Mouse (Mus musculus): ENCODE results near the gene Epn2. TPM values are rescaled to one million over a fixed set of nuclear protein-coding genes. Genes with fewer than 3 reads are reported as not detected.
A peak's percentile ranks its signal among the peaks of the same experiment; 100 is the strongest.

Gene Epn2
- 41.0 and 47.7 TPM in 2 replicates for polyA plus RNA-seq (2015; fragmentation: Nextera tagmentation; extraction: Ambion mirVana)

- peak within 1 kb of the TSS; percentile 94 for H3K9ac ChIP-seq (replicated peaks; ENCODE audit: low read depth)
- no peaks in the 10 kb centered on the region for H3K9me3 ChIP-seq (ENCODE audit: low read length)
- peak; percentile 95 for ATAC-seq
- under 1% methylated on average over 52 of the region's 93 CpGs for WGBS
- TF ChIP-seq EP300 (IDR thresholded peaks at IDR 0.05) (no peak), CTCF (IDR thresholded peaks at IDR 0.05) (peak; percentile 51)
- H3K27ac ChIP-seq (ENCODE audit: low read length), result peak within 1 kb of the TSS; percentile 96
- DNase-seq (ENCODE audit: low spot score), result peak; percentile 87
- peak within 1 kb of the TSS; percentile 97 for H3K4me2 ChIP-seq (replicated peaks; ENCODE audit: low read depth, low read length)
- H3K4me3 ChIP-seq (ENCODE audit: low read depth, low read length), result peak within 1 kb of the TSS; percentile 88
- peaks cover 3% of the 10 kb centered on the region for H3K4me1 ChIP-seq (ENCODE audit: insufficient read depth, low read depth, low read length)
- no peaks in the 10 kb centered on the region for H3K27me3 ChIP-seq (replicated peaks; ENCODE audit: insufficient read depth, low read length)
- no peaks in the 10 kb centered on the region for H3K36me3 ChIP-seq (ENCODE audit: insufficient read depth, low read length)
Observed at GRCm38 (mm10) chr11:61578983-61579877, at the start of gene Epn2. Gene Epn2 (minus strand): TSS chr11:61579687.

- no peak for ATAC-seq
- WGBS, result 100% methylated on average over 1 of the region's 1 CpGs
Observed at GRCm38 (mm10) chr11:61626509-61626908, 47.0 kb upstream of the Epn2 start.

GRCm38 (mm10) chr11:61625136-61625535, 45.6 kb upstream of the Epn2 start:
- ATAC-seq, result no peak
- H3K36me3 ChIP-seq (ENCODE audit: insufficient read depth, low read length), result no peaks in the 10 kb centered on the region
- no peak overlapping the region for H3K27ac ChIP-seq (ENCODE audit: low read length)
- no peak overlapping the region for H3K9ac ChIP-seq (replicated peaks; ENCODE audit: low read depth)
- H3K4me3 ChIP-seq (ENCODE audit: low read depth, low read length), result no peak overlapping the region
- no peak for DNase-seq (ENCODE audit: low spot score)
- TF ChIP-seq CTCF (IDR thresholded peaks at IDR 0.05) (no peak), EP300 (IDR thresholded peaks at IDR 0.05) (no peak)
- WGBS, result 77% methylated on average over 7 of the region's 7 CpGs
- no peak overlapping the region for H3K4me2 ChIP-seq (replicated peaks; ENCODE audit: low read depth, low read length)
- H3K27me3 ChIP-seq (replicated peaks; ENCODE audit: insufficient read depth, low read length), result no peaks in the 10 kb centered on the region
- H3K4me1 ChIP-seq (ENCODE audit: insufficient read depth, low read depth, low read length), result no peaks in the 10 kb centered on the region
- H3K9me3 ChIP-seq (ENCODE audit: low read length), result peaks cover 3% of the 10 kb centered on the region; the same call in 1 of the 2 replicates

More at GRCm38 (mm10) chr11:61626509-61626908, 47.0 kb upstream of the Epn2 start:
- Histone ChIP-seq H3K27ac (ENCODE audit: low read length) (no peak overlapping the region), H3K9me3 (ENCODE audit: low read length) (peaks cover 5% of the 10 kb centered on the region; the same call in 1 of the 2 replicates), H3K36me3 (ENCODE audit: insufficient read depth, low read length) (no peaks in the 10 kb centered on the region), H3K9ac (replicated peaks; ENCODE audit: low read depth) (no peak overlapping the region), H3K4me3 (ENCODE audit: low read depth, low read length) (no peak overlapping the region), H3K4me2 (replicated peaks; ENCODE audit: low read depth, low read length) (no peak overlapping the region), H3K4me1 (ENCODE audit: insufficient read depth, low read depth, low read length) (no peaks in the 10 kb centered on the region), H3K27me3 (replicated peaks; ENCODE audit: insufficient read depth, low read length) (no peaks in the 10 kb centered on the region)
- TF ChIP-seq CTCF (IDR thresholded peaks at IDR 0.05) (no peak), EP300 (IDR thresholded peaks at IDR 0.05) (no peak)
- DNase-seq (ENCODE audit: low spot score), result no peak

- Histone ChIP-seq H3K9me3 (ENCODE audit: low read length) (no peaks in the 10 kb centered on the region), H3K4me2 (replicated peaks; ENCODE audit: low read depth, low read length) (peak overlapping the region; percentile 72), H3K27ac (ENCODE audit: low read length) (peak overlapping the region; percentile 83; the same call in 1 of the 2 replicates), H3K4me3 (ENCODE audit: low read depth, low read length) (peak overlapping the region; percentile 30; the same call in 1 of the 2 replicates), H3K9ac (replicated peaks; ENCODE audit: low read depth) (0 out of 2 replicates have a peak overlapping the region, but pooled peaks have one; percentile 32), H3K36me3 (ENCODE audit: insufficient read depth, low read length) (no peaks in the 10 kb centered on the region), H3K4me1 (ENCODE audit: insufficient read depth, low read depth, low read length) (peaks cover 12% of the 10 kb centered on the region; the same call in 1 of the 2 replicates), H3K27me3 (replicated peaks; ENCODE audit: insufficient read depth, low read length) (no peaks in the 10 kb centered on the region)
- no peak for ATAC-seq
- TF ChIP-seq CTCF (IDR thresholded peaks at IDR 0.05), result no peak
- no peak for TF ChIP-seq EP300 (IDR thresholded peaks at IDR 0.05)
- no peak for DNase-seq (ENCODE audit: low spot score)
- WGBS, result 55% methylated on average over 8 of the region's 8 CpGs
Observed at GRCm38 (mm10) chr11:61620762-61621161, 41.3 kb upstream of the Epn2 start.

- 2% methylated on average over 17 of the region's 17 CpGs for WGBS
- peak overlapping the region; percentile 72 for H3K4me2 ChIP-seq (replicated peaks; ENCODE audit: low read depth, low read length)
- ATAC-seq (peak; percentile 72), DNase-seq (ENCODE audit: low spot score) (peak; percentile 93)
- H3K4me1 ChIP-seq (ENCODE audit: insufficient read depth, low read depth, low read length), result peaks cover 12% of the 10 kb centered on the region; the same call in 1 of the 2 replicates
- H3K9ac ChIP-seq (replicated peaks; ENCODE audit: low read depth), result peak overlapping the region; percentile 32; the same call in 1 of the 2 replicates
- peak overlapping the region; percentile 30 for H3K4me3 ChIP-seq (ENCODE audit: low read depth, low read length)
- H3K9me3 ChIP-seq (ENCODE audit: low read length), result no peaks in the 10 kb centered on the region
- no peaks in the 10 kb centered on the region for H3K36me3 ChIP-seq (ENCODE audit: insufficient read depth, low read length)
- H3K27ac ChIP-seq (ENCODE audit: low read length), result peak overlapping the region; percentile 83
- TF ChIP-seq CTCF (IDR thresholded peaks at IDR 0.05), result peak; percentile 96
- no peak for TF ChIP-seq EP300 (IDR thresholded peaks at IDR 0.05)
- H3K27me3 ChIP-seq (replicated peaks; ENCODE audit: insufficient read depth, low read length), result no peaks in the 10 kb centered on the region
Observed at GRCm38 (mm10) chr11:61620254-61620670, 40.8 kb upstream of the Epn2 start.

- ATAC-seq, result peak; percentile 50
- Histone ChIP-seq H3K4me2 (replicated peaks; ENCODE audit: low read depth, low read length) (peak overlapping the region; percentile 72), H3K4me1 (ENCODE audit: insufficient read depth, low read depth, low read length) (peaks cover 12% of the 10 kb centered on the region; the same call in 1 of the 2 replicates), H3K36me3 (ENCODE audit: insufficient read depth, low read length) (no peaks in the 10 kb centered on the region), H3K9me3 (ENCODE audit: low read length) (no peaks in the 10 kb centered on the region), H3K27me3 (replicated peaks; ENCODE audit: insufficient read depth, low read length) (no peaks in the 10 kb centered on the region), H3K9ac (replicated peaks; ENCODE audit: low read depth) (peak overlapping the region; percentile 32; the same call in 1 of the 2 replicates), H3K27ac (ENCODE audit: low read length) (peak overlapping the region; percentile 83), H3K4me3 (ENCODE audit: low read depth, low read length) (peak overlapping the region; percentile 30)
- WGBS, result under 1% methylated on average over 13 of the region's 17 CpGs
- DNase-seq (ENCODE audit: low spot score), result peak; percentile 87
- TF ChIP-seq CTCF (IDR thresholded peaks at IDR 0.05), result peak; percentile 73
- peak; percentile 10; the same call in 1 of the 2 replicates for TF ChIP-seq EP300 (IDR thresholded peaks at IDR 0.05)
Observed at GRCm38 (mm10) chr11:61619791-61620241, 40.3 kb upstream of the Epn2 start.

Measured in lung, postnatal 0 days (tissue).